ENCODE assay signal across 8 mouse cellular contexts in genomic region chr9:106476924-106477484, GRCm38 (mm10). TPM values are rescaled to one million over a fixed set of nuclear protein-coding genes. Genes with fewer than 3 reads are reported as not detected.
DNase-seq lines count a peak whose midpoint lies in the region; ATAC-seq lines count a peak whose summit lies in the region.

TSS of gene Parp3 (minus strand) at chr9:106476949.

- peak; percentile 87 for ATAC-seq in megakaryocyte progenitor cell, adult 5-6 weeks (replicated peaks; ENCODE audit: poor library complexity)

- DNase-seq in adipocyte (ENCODE audit: low spot score) = peak; percentile 100
- peak; percentile 100 for DNase-seq in embryo, embryonic 10 days (ENCODE audit: low spot score)
- peak; percentile 93 for DNase-seq in gastrocnemius, postnatal 10 days
- peak; percentile 100 for DNase-seq in induced T-regulatory cell, adult 2 months (ENCODE audit: low read depth)
- DNase-seq in left cerebral cortex, adult 9 months (ENCODE audit: low spot score in 2 of 2) = peak; percentile 100
- peak; percentile 98 for DNase-seq in right cerebral cortex, postnatal 14 days
- DNase-seq in urinary bladder, postnatal 36 days (ENCODE audit: low spot score in 2 of 2) = peak; percentile 98 to 99

RNA-seq across cellular contexts. Expression of gene Parp3, which starts in this region (rescaled TPM):
- total RNA-seq in gastrocnemius, postnatal 10 days (2021) = 10 to 100 TPM; 51.6 to 55.7 TPM
- 5.9 and 7.0 TPM in 2 replicates for total RNA-seq in megakaryocyte progenitor cell, adult 5-6 weeks (2015)
- total RNA-seq in megakaryocyte progenitor cell, adult 5-6 weeks (2017) = 8.0 and 12.1 TPM in 2 replicates

Comparison
In these comparisons a context has a peak if more than half of its experiments do, and no peak if none do; other contexts are left out.
1. Peak in every context shown above with its lines: DNase-seq and ATAC-seq.
2. RNA of gene Parp3 (total RNA-seq): 51.6 to 55.7 TPM in gastrocnemius, postnatal 10 days; 5.9 to 12.1 TPM in megakaryocyte progenitor cell, adult 5-6 weeks; every median in the first group is over 4 times any median in the second.